Mouse (Mus musculus) testis, adult 2 months (tissue): ENCODE measurements around the gene Nipal1.

Experiments used
- CTCF ChIP-seq: fragments of 200-500 bp; IDR thresholded peaks from 2 replicates; pipeline ENCODE4 v1.5.1; 2012; ENCODE audit warnings: low read depth, mild to moderate bottlenecking, inconsistent platforms, low read length, moderate library complexity; ENCODE audit not compliant: control insufficient read depth, insufficient read depth, insufficient replicate concordance
- POLR2A ChIP-seq: fragments of 200-500 bp; IDR thresholded peaks from 2 replicates; pipeline ENCODE4 v1.6.1; 2012; ENCODE audit warnings: low read depth, mild to moderate bottlenecking, inconsistent platforms, low read length, moderate library complexity; ENCODE audit not compliant: control insufficient read depth

- TF ChIP-seq CTCF (no peak), POLR2A (no peak)
Measured at GRCm38 (mm10) chr5:72664854-72665253, 17.3 kb downstream of the Nipal1 start.
